Mouse (Mus musculus) neutrophil, adult 59 days (primary cell): ENCODE results near the gene Tomm20. TPM values are rescaled to one million over a fixed set of nuclear protein-coding genes. Genes with fewer than 3 reads are reported as not detected.

Source experiments
- total RNA-seq, 2 experiments: library from RNA; stranded (reverse); gene quantifications; 1 replicate in 1 of 2; 2 replicates in 1 of 2; pipeline ENCODE4 v1.2.4; 2023

Gene Tomm20
- total RNA-seq = 10 to 100 TPM; 39.0 to 46.0 TPM

GRCm38 (mm10) chr8:126945730-126946163, at the start of gene Tomm20:
TSS of gene Tomm20 (minus strand) at chr8:126945844.

GRCm38 (mm10) chr8:126970579-126971313, 25.1 kb upstream of the Tomm20 start, which contains the start of gene Rbm34:
TSS of gene Rbm34 (minus strand) at chr8:126971071.

Other genes starting within 250 kb of the Tomm20 start
- 1 to 10 TPM; 5.6 to 10.0 TPM for gene Rbm34, start 25.2 kb upstream of the Tomm20 start, total RNA-seq
- under 1 TPM; 0.33 to 0.38 TPM for gene Pard3, start 118.0 kb upstream of the Tomm20 start, total RNA-seq